Comparison of ENCODE assay signal across 15 mouse cellular contexts in genomic region chr14:118173590-118174203, GRCm38 (mm10). TPM values are rescaled to one million over a fixed set of nuclear protein-coding genes. Genes with fewer than 3 reads are reported as not detected.
DNase-seq lines count a peak whose midpoint lies in the region; ATAC-seq and TF ChIP-seq lines count a peak whose summit lies in the region.
"Had no signal": no experiment of that assay in that cellular context is flagged by ENCODE, and none has a peak within 500 bp of the region (broad histone marks: within the 10 kb centered on the region; RNA-seq: fewer than 3 reads in every experiment).

No protein-coding gene starts in this region.

- ATAC-seq in neutrophil, adult 5-6 weeks (ENCODE audit: extremely low read depth, insufficient number of reproducible peaks, low FRiP score, poor library complexity, severe bottlenecking), result peak; percentile 33; the same call in 1 of the 2 replicates
- ATAC-seq: forebrain, embryonic 16.5 days had no signal

- no peak overlapping the region for H3K27ac ChIP-seq in left cerebral cortex, adult 2 months
- H3K27ac ChIP-seq: embryonic facial prominence, embryonic 15.5 days; stomach, embryonic 15.5 days had no signal

- no peak overlapping the region for H3K4me3 ChIP-seq in left cerebral cortex, adult 2 months
- H3K4me3 ChIP-seq: embryonic facial prominence, embryonic 15.5 days; myocyte; stomach, embryonic 15.5 days had no signal

- TF ChIP-seq CTCF in left cerebral cortex, adult 2 months (IDR thresholded peaks at IDR 0.05), result peak; percentile 21

- no peak for DNase-seq in left cerebral cortex, adult 2 months (ENCODE audit: extremely low spot score in 1 of 2, low spot score in 2 of 2)
- DNase-seq in left cerebral cortex, adult 18-20 months (ENCODE audit: low spot score in 2 of 2), result no peak
- peak; percentile 43 for DNase-seq in CD4-positive, CD25-positive, alpha-beta regulatory T cell, adult 2 months (ENCODE audit: low read depth, low spot score)
- DNase-seq in NIH3T3 (ENCODE audit: low read depth), result peak; percentile 24
- DNase-seq in testis, postnatal 10 days (ENCODE audit: low spot score), result no peak
- no peak for DNase-seq in adrenal gland, postnatal 14 days
- DNase-seq: cerebellum, adult 9-10 months; kidney, adult 18-20 months; lung, postnatal 14 days; right cerebral cortex, postnatal 4 days had no signal

- intact Hi-C loops in left cerebral cortex, adult 2 months (cut with DNase I), result no loop called here

RNA-seq across cellular contexts. Expression of gene Gpr180, which starts 36.7 kb away (rescaled TPM):
- total RNA-seq in left cerebral cortex, adult 2 months (2021), result 10 to 100 TPM; 28.9 to 32.6 TPM
- 10 to 100 TPM; 28.6 to 30.2 TPM for total RNA-seq in left cerebral cortex, adult 18-20 months (2021)
- total RNA-seq in neutrophil, adult 5-6 weeks (2017), result 6.2 and 9.7 TPM in 2 replicates
- total RNA-seq in adrenal gland, postnatal 14 days (2021), result 25.3 and 26.0 TPM in 2 replicates

RNA-seq across cellular contexts. Expression of gene Tgds, which starts 41.1 kb away (rescaled TPM):
- total RNA-seq in left cerebral cortex, adult 2 months (2021), result 1 to 10 TPM; 8.3 to 9.1 TPM
- total RNA-seq in left cerebral cortex, adult 18-20 months (2021), result 1 to 10 TPM; 7.9 to 9.1 TPM
- total RNA-seq in neutrophil, adult 5-6 weeks (2017), result 20.0 and 28.0 TPM in 2 replicates
- 22.0 and 22.4 TPM in 2 replicates for total RNA-seq in adrenal gland, postnatal 14 days (2021)

Comparison
In these comparisons a context has a peak if more than half of its experiments do, and no peak if none do; other contexts are left out.
1. DNase-seq: peak in CD4-positive, CD25-positive, alpha-beta regulatory T cell, adult 2 months (single experiment) and NIH3T3 (single experiment); none in left cerebral cortex, adult 2 months (0 of 2), left cerebral cortex, adult 18-20 months (0 of 2), testis, postnatal 10 days (single experiment) and adrenal gland, postnatal 14 days (single experiment).